Mouse (Mus musculus): ENCODE results near the gene Birc7.

The Birc7 gene

DNA sequence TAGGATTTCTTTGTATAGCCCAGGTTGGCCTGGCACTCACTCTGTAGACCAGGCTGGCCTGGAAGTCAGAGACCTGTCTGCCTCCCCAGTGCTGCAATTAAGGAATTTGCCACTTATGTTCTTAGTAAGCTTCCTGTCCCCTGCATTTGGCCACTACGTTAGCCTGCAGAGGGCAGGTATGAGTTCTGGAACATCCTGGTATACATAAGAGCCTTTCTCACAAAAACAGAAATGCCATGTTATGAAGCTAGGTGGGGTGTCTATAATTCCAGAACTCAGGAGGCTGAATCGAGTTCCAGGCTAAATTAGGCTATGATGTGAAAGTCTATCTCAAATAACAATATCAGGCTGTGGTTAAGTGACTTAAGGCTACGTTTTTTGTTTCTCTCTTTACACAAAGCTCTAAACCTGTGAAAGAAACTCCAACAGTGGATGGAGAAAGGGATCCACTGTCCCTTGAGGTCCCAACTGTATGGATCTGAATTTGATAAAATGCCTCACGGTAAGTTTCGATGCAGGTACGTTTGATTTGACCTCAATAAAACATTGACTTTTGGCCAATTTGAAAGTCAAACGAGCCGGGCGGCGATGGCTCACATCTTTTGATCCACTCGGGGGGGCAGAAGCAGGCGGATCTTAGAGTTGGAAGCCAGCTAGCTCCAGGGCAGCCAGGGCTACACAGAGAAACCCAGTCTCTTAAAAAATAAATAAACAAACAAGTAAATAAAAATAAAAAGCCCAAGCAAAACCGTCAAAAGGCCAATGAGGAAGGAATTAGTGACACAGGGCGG is 37.5 kb downstream of the Birc7 start:
- no peak for DNase-seq (ENCODE audit: low read depth, low spot score)

DNA sequence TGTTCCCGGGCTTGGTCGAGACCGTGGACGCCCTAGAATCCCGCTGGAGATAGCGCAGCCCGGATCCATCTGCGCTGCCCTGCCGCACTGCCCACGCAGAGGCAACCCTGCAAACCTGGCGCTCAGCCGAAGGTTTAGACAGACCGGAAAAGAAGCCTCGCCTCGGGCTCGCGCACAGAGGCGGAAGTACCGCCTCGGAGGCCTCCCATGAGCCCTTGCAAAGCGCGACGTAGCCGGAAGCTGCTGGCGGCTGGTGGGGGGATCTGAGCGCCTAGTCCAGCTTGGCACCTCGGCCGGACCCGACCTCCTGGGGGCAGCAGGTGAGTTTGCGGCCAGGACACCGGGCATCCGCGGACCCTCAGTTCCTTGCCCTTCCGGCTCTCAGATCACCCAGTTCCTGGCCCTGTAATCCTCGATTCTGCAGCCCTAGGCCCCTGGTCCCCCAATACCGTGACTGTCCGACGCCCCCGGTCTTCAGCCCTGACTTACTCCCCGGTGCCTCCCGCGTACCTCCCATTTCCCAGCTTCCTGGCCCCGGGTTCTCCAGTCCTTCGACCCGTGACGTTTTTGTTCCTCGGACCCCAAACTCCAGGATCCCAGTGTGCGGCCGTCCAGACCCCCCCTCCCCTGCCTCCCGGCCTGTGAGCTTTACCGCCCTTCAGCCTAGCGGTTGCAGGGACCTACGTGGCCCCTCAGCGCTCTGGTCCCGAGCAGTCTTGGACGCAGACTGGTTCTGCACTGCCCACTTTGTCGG is 38.4 kb downstream of the Birc7 start, which contains the start of gene Arfgap1:
TSS of gene Arfgap1 (plus strand) at position 216 of the 754 bp plus-strand sequence.
- peak; percentile 81 for DNase-seq (ENCODE audit: low read depth, low spot score)

DNA sequence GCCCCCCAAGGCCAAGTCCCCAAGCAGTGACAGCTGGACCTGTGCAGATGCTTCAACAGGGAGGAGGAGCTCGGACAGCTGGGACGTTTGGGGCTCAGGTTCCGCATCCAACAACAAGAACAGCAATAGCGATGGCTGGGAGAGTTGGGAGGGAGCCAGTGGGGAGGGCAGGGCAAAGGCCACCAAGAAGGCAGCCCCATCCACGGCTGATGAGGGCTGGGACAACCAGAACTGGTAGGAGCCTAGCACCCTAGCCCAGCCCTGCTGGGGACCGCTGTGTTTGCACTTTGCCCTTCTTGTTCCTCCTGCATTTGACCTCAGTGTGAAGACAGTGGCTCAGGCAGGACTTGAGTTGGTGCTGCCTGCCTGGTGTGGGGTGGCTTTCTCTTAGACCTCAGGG is 52.3 kb downstream of the Birc7 start:
- no peak for DNase-seq (ENCODE audit: low read depth, low spot score)

Data from brain, embryonic 18.5 days (tissue).